Mouse (Mus musculus) embryonic facial prominence, embryonic 14.5 days (tissue): Measurements from ENCODE around the gene Il12rb1. TPM values are rescaled to one million over a fixed set of nuclear protein-coding genes. Genes with fewer than 3 reads are reported as not detected.

Experiments used
- ATAC-seq: fragments of 200-750 bp; cut with Nextera tagmentation; 2 replicates; pipeline ENCODE4 v1.8.0; 2017; ENCODE audit warnings: low read depth, moderate number of reproducible peaks, moderate TSS enrichment
- DNase-seq: peaks from one replicate; pipeline ENCODE4 v3.0.0-alpha.2; 2015; ENCODE audit warnings: low spot score
- H3K27ac ChIP-seq: fragments of 300-500 bp; sonication (generic); replicated peaks from 2 replicates; pipeline ENCODE4 v1.5.1; 2014; ENCODE audit warnings: low read depth, mild to moderate bottlenecking, low read length, moderate library complexity
- H3K27me3 ChIP-seq: fragments of 300-500 bp; sonication (generic); replicated peaks from 2 replicates; pipeline ENCODE4 v1.6.1; 2014; ENCODE audit warnings: low read length; ENCODE audit not compliant: control insufficient read depth, insufficient read depth
- H3K36me3 ChIP-seq: fragments of 300-500 bp; sonication (generic); 2 replicates; pipeline ENCODE4 v1.6.1; 2014; ENCODE audit warnings: low read length, mixed read lengths; ENCODE audit not compliant: control insufficient read depth, insufficient read depth
- H3K4me1 ChIP-seq: fragments of 300-500 bp; sonication (generic); 2 replicates; pipeline ENCODE4 v1.6.1; 2014; ENCODE audit warnings: antibody characterized with exemption, low read length; ENCODE audit not compliant: control insufficient read depth, insufficient read depth
- H3K4me2 ChIP-seq: fragments of 300-500 bp; sonication (generic); 2 replicates; pipeline ENCODE4 v1.6.1; 2014; ENCODE audit warnings: low read depth, mild to moderate bottlenecking, low read length, moderate library complexity, mixed read lengths
- H3K4me3 ChIP-seq: fragments of 300-500 bp; sonication (generic); 2 replicates; pipeline ENCODE4 v1.5.1; 2014; ENCODE audit warnings: low read depth, mild to moderate bottlenecking, low read length
- H3K9ac ChIP-seq: fragments of 300-500 bp; sonication (generic); 2 replicates; pipeline ENCODE4 v1.6.1; 2014; ENCODE audit warnings: low read depth, mild to moderate bottlenecking, low read length, moderate library complexity, mixed read lengths
- H3K9me3 ChIP-seq: fragments of 300-500 bp; sonication (generic); 2 replicates; pipeline ENCODE4 v1.6.1; 2016; ENCODE audit warnings: low read length; ENCODE audit not compliant: control insufficient read depth
- WGBS: fragments of 180-500 bp; shearing (Covaris S2); extraction: QIAGEN DNeasy Blood & Tissue Kit; methylation state at CpG from one replicate; pipeline ENCODE4 v1.1.7; 2014; 5-methylcytosine and 5-hydroxymethylcytosine counted together
- polyA plus RNA-seq: library from polyadenylated mRNA; unstranded; fragments of >200 nt; fragmentation: Nextera tagmentation; extraction: Ambion mirVana; gene quantifications from 2 replicates; pipeline ENCODE4 v1.2.1, GENCODE M21; 2014

Gene Il12rb1
- polyA plus RNA-seq, 1 experiment from 2014 or later, result 0.19 TPM

DNA sequence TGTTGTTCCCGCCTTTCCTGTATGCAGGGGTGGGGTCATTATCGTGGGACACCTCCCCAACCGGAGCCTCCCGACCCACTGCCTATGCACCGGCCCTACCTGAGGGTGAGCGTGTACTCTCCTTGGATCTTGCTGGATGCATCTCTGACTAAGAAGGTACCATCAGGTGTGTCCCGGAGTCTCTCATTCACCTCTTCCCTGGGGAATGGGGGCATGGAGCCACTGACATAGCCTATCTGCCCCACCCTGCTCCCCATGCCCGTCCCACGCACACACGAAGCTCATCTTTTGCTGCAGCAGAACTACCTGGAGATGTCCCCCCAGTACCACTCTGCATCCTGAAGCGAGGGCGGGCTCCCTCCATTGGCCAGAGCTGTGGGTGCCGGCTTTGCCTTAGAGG is 37.5 kb upstream of the Il12rb1 start:
- Histone ChIP-seq H3K4me3 (no peak overlapping the region), H3K36me3 (peaks cover 68% of the 10 kb centered on the region), H3K9me3 (no peaks in the 10 kb centered on the region), H3K27me3 (no peaks in the 10 kb centered on the region), H3K9ac (no peak overlapping the region), H3K4me1 (peaks cover 34% of the 10 kb centered on the region), H3K27ac (no peak overlapping the region), H3K4me2 (no peak overlapping the region)
- ATAC-seq (no peak), DNase-seq (no peak)
- WGBS, result 94% methylated on average over 13 of the region's 13 CpGs

DNA sequence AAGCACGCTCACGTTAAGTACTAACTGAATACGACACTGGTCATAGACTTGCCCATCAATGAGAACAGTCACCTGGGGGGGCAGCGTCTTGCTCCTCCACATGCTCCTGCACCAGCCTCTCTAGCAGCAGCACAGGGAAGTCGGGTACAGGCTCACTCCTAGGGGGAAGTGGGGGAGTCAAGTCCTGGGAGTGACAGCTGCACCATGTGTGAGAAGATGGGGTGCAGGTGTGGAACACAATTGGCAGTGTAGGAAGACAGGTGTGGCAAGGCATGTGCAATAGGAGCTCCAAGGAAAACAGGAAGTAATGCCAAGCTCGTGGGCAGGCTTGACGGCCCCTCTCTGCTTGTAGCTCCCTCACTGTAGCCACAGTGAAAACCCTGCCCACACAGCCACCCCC is 37.0 kb upstream of the Il12rb1 start:
- H3K27me3 ChIP-seq, result no peaks in the 10 kb centered on the region
- H3K27ac ChIP-seq, result no peak overlapping the region
- no peak for DNase-seq
- no peak for ATAC-seq
- H3K9ac ChIP-seq, result no peak overlapping the region
- H3K4me2 ChIP-seq, result no peak overlapping the region
- peaks cover 30% of the 10 kb centered on the region for H3K4me1 ChIP-seq
- 86% methylated on average over 5 of the region's 7 CpGs for WGBS
- H3K4me3 ChIP-seq, result no peak overlapping the region
- H3K36me3 ChIP-seq, result peaks cover 68% of the 10 kb centered on the region
- H3K9me3 ChIP-seq, result no peaks in the 10 kb centered on the region

DNA sequence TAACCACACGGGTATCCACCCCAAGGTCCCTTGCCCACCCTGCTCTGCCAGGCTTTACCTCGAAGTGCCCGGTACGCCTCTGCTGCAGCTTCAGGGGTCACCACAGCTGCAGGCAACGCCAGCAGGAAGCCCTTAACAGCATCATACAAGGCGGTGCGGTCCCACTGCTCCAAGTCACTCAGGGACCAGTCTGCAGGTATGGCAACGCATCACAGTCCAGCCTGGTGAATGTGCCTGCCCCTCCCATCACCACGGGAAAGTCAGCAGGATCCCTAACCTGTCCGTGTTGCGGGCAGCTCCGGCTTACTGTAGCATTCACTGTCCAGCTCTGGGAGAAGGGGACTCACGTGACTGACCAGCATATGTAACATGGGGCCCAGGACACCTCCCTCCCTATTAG is 36.2 kb upstream of the Il12rb1 start:
- WGBS, result 88% methylated on average over 12 of the region's 13 CpGs
- Histone ChIP-seq H3K36me3 (peaks cover 68% of the 10 kb centered on the region), H3K4me1 (peaks cover 30% of the 10 kb centered on the region), H3K4me2 (no peak overlapping the region), H3K9me3 (no peaks in the 10 kb centered on the region), H3K4me3 (no peak overlapping the region), H3K9ac (no peak overlapping the region), H3K27me3 (no peaks in the 10 kb centered on the region), H3K27ac (no peak overlapping the region)
- DNase-seq, result no peak
- ATAC-seq, result no peak

DNA sequence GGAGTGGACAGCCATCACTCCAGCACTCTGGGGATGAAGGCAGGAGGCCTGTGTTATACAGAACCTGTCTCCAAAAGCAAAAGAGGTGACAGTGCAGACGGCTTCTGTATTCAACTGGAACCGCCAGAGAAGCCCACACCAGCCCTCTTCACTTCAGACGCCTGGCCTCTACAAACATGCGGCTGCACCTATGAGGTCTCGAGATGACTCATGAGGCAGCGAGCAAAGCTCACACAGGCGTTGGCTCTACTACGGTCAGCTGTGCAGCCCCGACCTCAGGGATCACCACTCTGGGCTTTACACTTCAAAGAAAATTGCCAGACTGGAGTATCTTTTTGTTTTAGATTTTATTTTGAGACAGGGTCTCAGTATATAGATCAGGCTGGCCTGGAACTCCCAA is 35.4 kb upstream of the Il12rb1 start:
- Histone ChIP-seq H3K4me3 (no peak overlapping the region), H3K4me2 (peak overlapping the region; percentile 30; the same call in 1 of the 2 replicates), H3K9me3 (no peaks in the 10 kb centered on the region), H3K27ac (peak overlapping the region; percentile 67), H3K27me3 (no peaks in the 10 kb centered on the region), H3K9ac (0 out of 2 replicates have a peak overlapping the region, but pooled peaks have one; percentile 46), H3K4me1 (peaks cover 34% of the 10 kb centered on the region), H3K36me3 (peaks cover 63% of the 10 kb centered on the region)
- WGBS, result 82% methylated on average over 9 of the region's 9 CpGs
- ATAC-seq (no peak), DNase-seq (no peak)

DNA sequence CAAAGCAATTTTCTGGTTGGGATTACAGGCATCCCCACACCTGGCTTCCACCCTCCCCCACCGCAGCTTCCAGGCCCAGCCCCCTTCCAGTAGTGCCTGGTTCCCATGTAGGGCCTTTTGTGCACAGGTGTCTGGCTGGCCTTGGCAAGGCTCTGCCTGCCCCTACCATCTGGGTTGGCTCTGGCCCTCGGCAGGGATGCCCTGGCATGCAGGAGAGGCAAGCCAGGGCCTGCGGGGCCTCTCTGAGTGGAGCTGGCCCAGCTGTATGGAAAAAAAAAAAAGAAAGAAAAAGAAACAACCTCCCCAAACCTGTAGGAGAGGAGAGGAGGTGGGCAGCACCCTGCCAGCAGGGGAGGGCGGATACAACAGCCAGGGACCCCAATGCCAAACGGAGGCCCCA is 34.8 kb upstream of the Il12rb1 start:
- DNase-seq, result peak; percentile 78
- H3K27ac ChIP-seq, result peak overlapping the region; percentile 67
- no peaks in the 10 kb centered on the region for H3K27me3 ChIP-seq
- H3K4me3 ChIP-seq, result no peak overlapping the region
- H3K9ac ChIP-seq, result peak overlapping the region; percentile 46; the same call in 1 of the 2 replicates
- peaks cover 60% of the 10 kb centered on the region for H3K36me3 ChIP-seq
- no peaks in the 10 kb centered on the region for H3K9me3 ChIP-seq
- WGBS, result 46% methylated on average over 5 of the region's 5 CpGs
- peaks cover 35% of the 10 kb centered on the region for H3K4me1 ChIP-seq
- H3K4me2 ChIP-seq, result peak overlapping the region; percentile 30; the same call in 1 of the 2 replicates
- no peak for ATAC-seq

DNA sequence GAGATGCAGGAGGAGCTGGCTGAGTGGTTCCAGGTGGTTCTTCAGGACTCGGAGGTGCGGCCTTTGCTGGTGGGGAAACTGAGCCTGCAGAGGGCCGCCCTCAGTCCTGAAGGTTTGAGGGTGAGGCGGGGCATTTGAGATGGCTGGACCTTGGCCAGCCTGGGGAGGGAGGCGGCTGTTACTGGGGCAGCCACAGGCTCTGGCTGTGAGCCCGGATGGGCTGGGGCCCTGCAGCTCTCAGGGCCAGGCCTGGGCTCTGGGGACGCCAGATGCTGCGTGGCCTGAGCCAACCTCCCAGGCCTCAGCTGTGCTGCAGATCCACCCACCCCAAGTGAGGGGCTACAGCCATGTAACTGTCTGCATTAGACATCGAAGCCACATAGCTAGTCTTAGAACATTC is 34.4 kb upstream of the Il12rb1 start:
- Histone ChIP-seq H3K4me3 (0 out of 2 replicates have a peak overlapping the region, but pooled peaks have one; percentile 1), H3K9me3 (no peaks in the 10 kb centered on the region), H3K36me3 (peaks cover 60% of the 10 kb centered on the region), H3K4me2 (peak overlapping the region; percentile 30; the same call in 1 of the 2 replicates), H3K9ac (0 out of 2 replicates have a peak overlapping the region, but pooled peaks have one; percentile 98), H3K27me3 (no peaks in the 10 kb centered on the region), H3K27ac (peak overlapping the region; percentile 67), H3K4me1 (peaks cover 35% of the 10 kb centered on the region)
- 42% methylated on average over 6 of the region's 9 CpGs for WGBS
- DNase-seq (peak; percentile 93), ATAC-seq (peak; percentile 6; the same call in 1 of the 2 replicates)

DNA sequence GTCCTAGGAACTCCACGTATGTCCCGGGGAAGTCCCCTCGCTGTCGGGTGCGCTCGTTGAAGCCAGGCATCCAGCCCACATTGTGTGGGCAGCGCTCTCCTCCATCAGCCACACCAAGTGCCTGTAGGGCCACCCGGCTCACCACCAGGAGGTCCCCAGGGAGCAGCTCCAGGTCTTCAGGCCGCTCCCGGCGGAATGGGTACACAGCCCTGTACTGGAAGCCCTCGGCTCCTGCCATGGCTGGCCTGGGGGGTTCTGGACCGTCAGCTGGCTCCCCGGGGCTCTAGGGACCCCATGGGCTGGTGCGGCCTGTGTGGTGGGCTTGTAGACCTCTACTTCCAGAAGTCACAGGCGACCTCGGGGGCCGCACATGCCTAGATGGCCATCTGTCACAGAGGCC is 33.5 kb upstream of the Il12rb1 start:
- no peak for DNase-seq
- no peak for ATAC-seq
- WGBS, result 91% methylated on average over 8 of the region's 18 CpGs
- no peaks in the 10 kb centered on the region for H3K9me3 ChIP-seq
- H3K4me3 ChIP-seq, result no peak overlapping the region
- peak overlapping the region; percentile 98; the same call in 1 of the 2 replicates for H3K9ac ChIP-seq
- H3K27ac ChIP-seq, result peak overlapping the region; percentile 67
- peaks cover 60% of the 10 kb centered on the region for H3K36me3 ChIP-seq
- peak overlapping the region; percentile 30; the same call in 1 of the 2 replicates for H3K4me2 ChIP-seq
- H3K27me3 ChIP-seq, result no peaks in the 10 kb centered on the region
- H3K4me1 ChIP-seq, result peaks cover 35% of the 10 kb centered on the region

DNA sequence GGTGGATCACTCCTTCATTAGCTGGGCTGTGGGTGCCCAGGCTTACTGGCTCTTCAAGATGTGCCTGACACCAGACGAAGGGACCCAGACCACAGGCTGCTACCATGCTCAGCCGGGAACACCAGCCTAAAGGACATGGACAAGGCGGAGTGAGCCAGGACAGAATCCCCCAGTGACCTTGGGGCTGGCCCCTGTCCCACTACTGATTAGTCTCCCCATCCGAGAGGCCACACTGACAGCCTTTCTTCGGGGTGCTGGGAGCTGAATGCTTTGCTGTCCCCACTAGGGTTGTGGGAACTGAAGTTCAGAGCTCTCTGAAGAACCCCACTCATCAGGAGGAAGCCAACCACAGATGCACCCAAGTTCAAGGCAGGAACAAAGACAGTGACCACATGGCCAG is 33.0 kb upstream of the Il12rb1 start:
- no peak for ATAC-seq
- 89% methylated on average over 5 of the region's 5 CpGs for WGBS
- no peak for DNase-seq
- H3K4me2 ChIP-seq, result peak overlapping the region; percentile 80
- H3K9ac ChIP-seq, result peak overlapping the region; percentile 98
- no peaks in the 10 kb centered on the region for H3K9me3 ChIP-seq
- no peaks in the 10 kb centered on the region for H3K27me3 ChIP-seq
- peaks cover 35% of the 10 kb centered on the region for H3K4me1 ChIP-seq
- peaks cover 60% of the 10 kb centered on the region for H3K36me3 ChIP-seq
- H3K4me3 ChIP-seq, result peak overlapping the region; percentile 94
- H3K27ac ChIP-seq, result no peak overlapping the region

DNA sequence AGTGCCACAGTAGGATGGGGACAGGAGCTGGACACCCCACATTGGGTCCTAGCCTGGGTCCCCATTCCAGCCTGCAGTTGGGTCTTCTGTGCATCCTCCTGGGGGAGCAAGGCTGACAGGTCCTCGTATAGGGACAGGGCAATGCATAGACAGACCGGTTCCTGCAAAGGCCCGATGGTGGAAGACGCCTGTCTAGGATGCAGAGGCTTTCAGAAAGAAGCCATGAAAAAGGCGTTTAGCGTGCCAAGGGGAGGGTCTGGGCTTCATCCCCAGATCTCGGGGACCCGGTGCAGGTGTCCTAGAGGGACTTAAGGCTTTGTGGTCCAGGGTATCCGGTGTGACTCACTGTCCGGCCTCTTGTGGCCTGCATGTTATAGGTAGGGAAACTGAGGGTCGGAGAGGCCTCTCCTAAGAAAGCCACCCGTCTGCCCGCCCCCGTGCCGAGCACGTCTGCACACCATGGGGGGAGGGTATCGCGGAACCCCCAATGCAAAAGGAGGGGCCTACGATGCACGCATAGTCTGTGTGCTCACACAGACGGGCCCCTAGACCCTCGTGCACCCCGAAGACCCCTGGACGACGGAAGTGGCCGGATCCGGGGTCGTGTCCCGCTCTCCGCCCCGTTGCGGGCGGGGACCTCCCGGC is 32.3 kb upstream of the Il12rb1 start:
- H3K9ac ChIP-seq, result peak overlapping the region; percentile 98
- peak overlapping the region; percentile 80 for H3K4me2 ChIP-seq
- peak overlapping the region; percentile 99 for H3K27ac ChIP-seq
- H3K9me3 ChIP-seq, result no peaks in the 10 kb centered on the region
- 2% methylated on average over 20 of the region's 34 CpGs for WGBS
- H3K4me1 ChIP-seq, result peaks cover 35% of the 10 kb centered on the region
- H3K36me3 ChIP-seq, result peaks cover 60% of the 10 kb centered on the region
- H3K27me3 ChIP-seq, result no peaks in the 10 kb centered on the region
- H3K4me3 ChIP-seq, result peak overlapping the region; percentile 94
- no peak for ATAC-seq
- DNase-seq, result no peak
